Mouse (Mus musculus) forebrain, embryonic 13.5 days (tissue): ENCODE measurements around the gene Asxl1. TPM values are rescaled to one million over a fixed set of nuclear protein-coding genes. Genes with fewer than 3 reads are reported as not detected.

Experiments
- ATAC-seq: fragments of 200-750 bp; cut with Nextera tagmentation; 2 replicates; pipeline ENCODE4 v1.8.0; 2017
- H3K27ac ChIP-seq: fragments of 300-500 bp; sonication (generic); 2 replicates; pipeline ENCODE4 v1.5.1; 2015; ENCODE audit warnings: inconsistent platforms, mild to moderate bottlenecking, moderate library complexity
- H3K27me3 ChIP-seq: fragments of 300-500 bp; sonication (generic); 2 replicates; pipeline ENCODE4 v1.6.1; 2015; ENCODE audit warnings: mild to moderate bottlenecking, inconsistent platforms
- H3K36me3 ChIP-seq: fragments of 300-500 bp; sonication (generic); 2 replicates; pipeline ENCODE4 v1.6.1; 2015; ENCODE audit warnings: mild to moderate bottlenecking, inconsistent platforms; ENCODE audit not compliant: poor library complexity, severe bottlenecking
- H3K4me1 ChIP-seq: fragments of 300-500 bp; sonication (generic); 2 replicates; pipeline ENCODE4 v1.6.1; 2015; ENCODE audit warnings: inconsistent platforms
- H3K4me2 ChIP-seq: fragments of 300-500 bp; sonication (generic); 2 replicates; pipeline ENCODE4 v1.6.1; 2015; ENCODE audit warnings: inconsistent platforms, mild to moderate bottlenecking, moderate library complexity
- H3K4me3 ChIP-seq: fragments of 300-500 bp; sonication (generic); 2 replicates; pipeline ENCODE4 v1.5.1; 2015; ENCODE audit warnings: mild to moderate bottlenecking, inconsistent platforms
- H3K9ac ChIP-seq: fragments of 300-500 bp; sonication (generic); 2 replicates; pipeline ENCODE4 v1.6.1; 2015; ENCODE audit warnings: mild to moderate bottlenecking, inconsistent platforms
- H3K9me3 ChIP-seq: fragments of 300-500 bp; sonication (generic); replicated peaks from 2 replicates; pipeline ENCODE4 v1.6.1; 2016; ENCODE audit warnings: inconsistent platforms
- WGBS: fragments of 180-500 bp; shearing (Covaris S2); methylation state at CpG from one replicate; pipeline ENCODE4 v1.1.7; 2015; 5-methylcytosine and 5-hydroxymethylcytosine counted together
- polyA plus RNA-seq: library from polyadenylated mRNA; unstranded; fragments of >200 nt; fragmentation: Nextera tagmentation; extraction: Ambion mirVana; gene quantifications from 2 replicates; pipeline ENCODE4 v1.2.1, GENCODE M21; 2015

Asxl1 gene
- 12.0 and 12.5 TPM in 2 replicates for polyA plus RNA-seq

GRCm38 (mm10) chr2:153345454-153346220 is at the start of gene Asxl1:
Gene Asxl1 (plus strand): TSS chr2:153345829.
- ATAC-seq = peak; percentile 99
- peak within 1 kb of the TSS; percentile 84 for H3K4me3 ChIP-seq
- peak within 1 kb of the TSS; percentile 83 for H3K4me2 ChIP-seq
- peak within 1 kb of the TSS; percentile 94 for H3K9ac ChIP-seq
- WGBS = under 1% methylated on average over 61 of the region's 79 CpGs
- H3K4me1 ChIP-seq = peaks cover 40% of the 10 kb centered on the region
- H3K9me3 ChIP-seq = no peaks in the 10 kb centered on the region
- no peaks in the 10 kb centered on the region for H3K27me3 ChIP-seq
- H3K36me3 ChIP-seq = no peaks in the 10 kb centered on the region; the same call in 1 of the 2 replicates
- peak within 1 kb of the TSS; percentile 98 for H3K27ac ChIP-seq

GRCm38 (mm10) chr2:153297771-153298170 is 47.9 kb upstream of the Asxl1 start:
- ATAC-seq = no peak
- peak overlapping the region; percentile 14; the same call in 1 of the 2 replicates for H3K9ac ChIP-seq
- H3K36me3 ChIP-seq = no peaks in the 10 kb centered on the region
- H3K4me1 ChIP-seq = peaks cover under 1% of the 10 kb centered on the region
- no peaks in the 10 kb centered on the region for H3K27me3 ChIP-seq
- no peak overlapping the region for H3K4me2 ChIP-seq
- 85% methylated on average over 4 of the region's 4 CpGs for WGBS
- no peak overlapping the region for H3K27ac ChIP-seq
- no peaks in the 10 kb centered on the region for H3K9me3 ChIP-seq
- no peak overlapping the region for H3K4me3 ChIP-seq

DNA sequence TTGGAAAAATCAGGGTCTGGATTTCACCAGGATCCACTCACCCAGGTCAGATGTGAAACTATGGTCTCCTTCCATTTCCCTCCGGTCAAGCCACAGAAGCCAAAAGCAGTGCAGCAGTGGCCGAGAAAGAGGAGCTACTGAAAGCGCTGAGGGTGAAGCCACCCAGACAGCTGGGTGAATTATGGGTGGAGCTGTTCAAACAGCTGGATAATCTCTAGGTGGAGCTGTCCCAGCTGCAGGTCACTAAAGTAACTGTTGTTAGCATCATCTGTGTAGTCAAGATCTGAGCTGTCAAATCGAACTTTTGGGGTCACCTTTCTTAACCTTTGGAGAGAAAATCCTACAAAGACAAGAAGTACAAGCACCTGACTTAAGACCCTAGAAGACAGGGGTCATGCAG is 47.2 kb upstream of the Asxl1 start:
- Histone ChIP-seq H3K27me3 (no peaks in the 10 kb centered on the region), H3K9ac (no peak overlapping the region), H3K27ac (no peak overlapping the region), H3K4me3 (no peak overlapping the region), H3K4me2 (no peak overlapping the region), H3K4me1 (no peaks in the 10 kb centered on the region), H3K36me3 (no peaks in the 10 kb centered on the region), H3K9me3 (no peaks in the 10 kb centered on the region)
- 76% methylated on average over 4 of the region's 4 CpGs for WGBS
- ATAC-seq = no peak

GRCm38 (mm10) chr2:153298863-153299262 is 46.8 kb upstream of the Asxl1 start:
- Histone ChIP-seq H3K9me3 (no peaks in the 10 kb centered on the region), H3K4me1 (no peaks in the 10 kb centered on the region), H3K4me3 (no peak overlapping the region), H3K4me2 (no peak overlapping the region), H3K36me3 (no peaks in the 10 kb centered on the region), H3K27me3 (no peaks in the 10 kb centered on the region), H3K27ac (no peak overlapping the region), H3K9ac (no peak overlapping the region)
- WGBS = 78% methylated on average over 4 of the region's 4 CpGs
- no peak for ATAC-seq

GRCm38 (mm10) chr2:153301123-153301522 is 44.5 kb upstream of the Asxl1 start:
- Histone ChIP-seq H3K36me3 (no peaks in the 10 kb centered on the region), H3K9me3 (no peaks in the 10 kb centered on the region), H3K4me1 (no peaks in the 10 kb centered on the region), H3K4me3 (no peak overlapping the region), H3K27me3 (no peaks in the 10 kb centered on the region), H3K27ac (no peak overlapping the region), H3K9ac (no peak overlapping the region), H3K4me2 (no peak overlapping the region)
- WGBS = 95% methylated on average over 5 of the region's 5 CpGs
- ATAC-seq = no peak

DNA sequence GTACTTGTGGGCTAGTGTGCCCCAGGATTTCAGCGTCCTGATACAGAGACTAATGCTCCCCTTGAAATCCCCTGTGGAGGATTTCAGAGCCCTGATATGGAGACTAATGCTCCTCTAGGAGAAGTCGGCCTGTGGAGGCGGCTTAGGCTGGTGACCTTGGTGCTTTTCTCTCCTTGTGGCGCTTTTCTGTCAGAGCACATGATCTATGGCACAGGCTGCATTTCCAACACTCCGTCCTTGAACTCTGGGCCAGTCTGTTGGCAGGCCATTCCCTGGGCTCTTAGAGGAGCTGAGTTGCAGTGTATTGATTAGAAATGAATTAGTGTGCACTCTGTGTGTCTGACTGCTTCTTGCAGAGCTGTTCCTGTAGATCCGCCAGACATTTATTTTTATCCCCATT is 40.4 kb upstream of the Asxl1 start:
- ATAC-seq = no peak
- H3K27me3 ChIP-seq = no peaks in the 10 kb centered on the region
- H3K9ac ChIP-seq = no peak overlapping the region
- WGBS = 82% methylated on average over 6 of the region's 6 CpGs
- H3K4me2 ChIP-seq = no peak overlapping the region
- H3K27ac ChIP-seq = no peak overlapping the region
- H3K9me3 ChIP-seq = no peaks in the 10 kb centered on the region
- no peak overlapping the region for H3K4me3 ChIP-seq
- no peaks in the 10 kb centered on the region for H3K36me3 ChIP-seq
- H3K4me1 ChIP-seq = no peaks in the 10 kb centered on the region

GRCm38 (mm10) chr2:153308586-153308985 is 37.0 kb upstream of the Asxl1 start:
- H3K36me3 ChIP-seq = 0 out of 2 replicates have a peak, but pooled peaks cover 7% of the 10 kb centered on the region
- H3K4me2 ChIP-seq = no peak overlapping the region
- H3K9ac ChIP-seq = no peak overlapping the region
- H3K27ac ChIP-seq = no peak overlapping the region
- no peaks in the 10 kb centered on the region for H3K27me3 ChIP-seq
- H3K9me3 ChIP-seq = no peaks in the 10 kb centered on the region
- ATAC-seq = no peak
- no peaks in the 10 kb centered on the region for H3K4me1 ChIP-seq
- no peak overlapping the region for H3K4me3 ChIP-seq
- 88% methylated on average over 7 of the region's 7 CpGs for WGBS

DNA sequence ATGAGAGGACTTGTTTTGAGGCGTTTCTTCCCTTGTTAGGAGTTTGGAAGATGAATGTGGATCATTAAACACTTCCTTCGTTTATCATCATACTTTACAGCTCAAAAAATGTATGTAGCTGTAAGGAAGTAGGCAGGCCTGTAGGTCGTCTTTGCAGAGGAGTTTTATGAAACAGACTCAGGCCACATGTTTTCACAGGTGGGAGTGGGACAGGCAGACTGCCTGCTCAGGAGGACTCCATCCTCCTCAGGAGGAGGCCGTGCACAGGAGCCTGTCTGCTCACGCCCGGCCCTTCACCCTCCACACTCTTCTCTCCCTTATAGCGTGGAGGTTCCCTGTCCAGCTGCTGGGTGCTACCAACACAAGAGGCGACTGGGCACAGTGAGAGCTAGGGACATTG is 36.5 kb upstream of the Asxl1 start:
- no peak overlapping the region for H3K27ac ChIP-seq
- H3K9me3 ChIP-seq = no peaks in the 10 kb centered on the region
- no peak overlapping the region for H3K9ac ChIP-seq
- H3K4me1 ChIP-seq = no peaks in the 10 kb centered on the region
- ATAC-seq = no peak
- no peak overlapping the region for H3K4me2 ChIP-seq
- H3K36me3 ChIP-seq = 0 out of 2 replicates have a peak, but pooled peaks cover 7% of the 10 kb centered on the region
- H3K27me3 ChIP-seq = no peaks in the 10 kb centered on the region
- H3K4me3 ChIP-seq = no peak overlapping the region
- WGBS = 84% methylated on average over 8 of the region's 8 CpGs

GRCm38 (mm10) chr2:153310228-153310627 is 35.4 kb upstream of the Asxl1 start:
- no peaks in the 10 kb centered on the region for H3K9me3 ChIP-seq
- no peak overlapping the region for H3K27ac ChIP-seq
- no peak for ATAC-seq
- H3K4me1 ChIP-seq = no peaks in the 10 kb centered on the region
- H3K9ac ChIP-seq = no peak overlapping the region
- no peaks in the 10 kb centered on the region for H3K27me3 ChIP-seq
- 0 out of 2 replicates have a peak, but pooled peaks cover 7% of the 10 kb centered on the region for H3K36me3 ChIP-seq
- WGBS = 75% methylated on average over 6 of the region's 6 CpGs
- H3K4me3 ChIP-seq = no peak overlapping the region
- H3K4me2 ChIP-seq = no peak overlapping the region

DNA sequence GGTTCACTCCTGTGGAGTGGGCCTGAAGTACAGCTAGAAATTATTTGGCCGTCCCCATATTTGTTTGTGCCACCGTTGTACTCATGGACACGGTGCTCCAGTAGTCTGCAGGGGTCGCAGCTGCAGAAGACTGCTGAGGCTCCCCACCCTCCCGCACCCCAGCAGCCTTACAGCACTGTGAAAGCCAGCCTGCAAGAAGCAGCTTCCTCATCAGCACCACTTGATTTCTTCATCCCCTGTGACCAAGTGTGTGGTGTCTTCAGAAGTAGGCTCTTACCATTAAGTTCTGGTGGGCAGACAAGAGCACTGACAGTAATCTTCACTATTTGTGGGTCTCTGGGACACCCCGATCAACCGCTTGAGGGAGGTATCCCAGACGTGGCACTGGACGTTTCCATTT is 32.7 kb upstream of the Asxl1 start:
- Histone ChIP-seq H3K9me3 (no peaks in the 10 kb centered on the region), H3K27me3 (no peaks in the 10 kb centered on the region), H3K9ac (no peak overlapping the region), H3K4me3 (no peak overlapping the region), H3K27ac (no peak overlapping the region), H3K4me2 (no peak overlapping the region), H3K4me1 (no peaks in the 10 kb centered on the region), H3K36me3 (peaks cover 26% of the 10 kb centered on the region)
- 85% methylated on average over 9 of the region's 9 CpGs for WGBS
- no peak for ATAC-seq

GRCm38 (mm10) chr2:153318408-153318807 is 27.2 kb upstream of the Asxl1 start:
- Histone ChIP-seq H3K4me2 (no peak overlapping the region), H3K36me3 (peaks cover 69% of the 10 kb centered on the region), H3K27me3 (no peaks in the 10 kb centered on the region), H3K9ac (no peak overlapping the region), H3K9me3 (no peaks in the 10 kb centered on the region), H3K27ac (no peak overlapping the region), H3K4me3 (no peak overlapping the region), H3K4me1 (no peaks in the 10 kb centered on the region)
- 95% methylated on average over 4 of the region's 4 CpGs for WGBS
- no peak for ATAC-seq

GRCm38 (mm10) chr2:153319036-153319643 is 26.5 kb upstream of the Asxl1 start:
- H3K36me3 ChIP-seq = peaks cover 76% of the 10 kb centered on the region
- H3K27me3 ChIP-seq = no peaks in the 10 kb centered on the region
- WGBS = 91% methylated on average over 8 of the region's 8 CpGs
- H3K9ac ChIP-seq = no peak overlapping the region
- no peaks in the 10 kb centered on the region for H3K9me3 ChIP-seq
- no peak overlapping the region for H3K27ac ChIP-seq
- no peak overlapping the region for H3K4me2 ChIP-seq
- no peak for ATAC-seq
- H3K4me1 ChIP-seq = no peaks in the 10 kb centered on the region
- no peak overlapping the region for H3K4me3 ChIP-seq
